Mouse (Mus musculus) E14TG2a.4 (cell line): ENCODE measurements around the gene Ugt1a9.

Experiments used
- CTCF ChIP-seq: conservative IDR thresholded peaks from 2 replicates; pipeline ENCODE4 v1.5.1; 2014; ENCODE audit warnings: low read length
- NANOG ChIP-seq: IDR thresholded peaks from 2 replicates; pipeline ENCODE4 v1.6.1; 2014; ENCODE audit warnings: borderline replicate concordance, low read length, mixed read lengths

GRCm38 (mm10) chr1:88195687-88196086 lies 125.1 kb downstream of the Ugt1a9 start:
- TF ChIP-seq CTCF: no peak
- TF ChIP-seq NANOG: no peak
